Mouse (Mus musculus) G1E (cell line): ENCODE data around the gene Trappc6b. TPM values are rescaled to one million over a fixed set of nuclear protein-coding genes. Genes with fewer than 3 reads are reported as not detected.

Experiments
- ATAC-seq: 2 replicates; pipeline ENCODE4 v1.8.0; 2016; ENCODE audit warnings: mild to moderate bottlenecking; ENCODE audit not compliant: insufficient number of reproducible peaks, poor library complexity, low FRiP score, severe bottlenecking; ENCODE audit errors: extremely low read depth
- DNase-seq: peaks from one replicate; pipeline ENCODE4 v3.0.0; 2012; ENCODE audit warnings: low spot score
- H3K27me3 ChIP-seq: 2 replicates; pipeline ENCODE4 v1.6.1; 2012; ENCODE audit warnings: mild to moderate bottlenecking, low read length, inconsistent platforms; ENCODE audit not compliant: insufficient read depth
- H3K36me3 ChIP-seq: replicated peaks from 2 replicates; pipeline ENCODE3; 2012; ENCODE audit warnings: mild to moderate bottlenecking, inconsistent platforms
- H3K4me1 ChIP-seq: 2 replicates; pipeline ENCODE4 v1.6.1; 2012; ENCODE audit warnings: low read depth, low read length, inconsistent platforms, mixed read lengths; ENCODE audit not compliant: insufficient read depth
- H3K4me3 ChIP-seq: 2 replicates; pipeline ENCODE4 v1.5.1; 2012; ENCODE audit warnings: low read depth, mild to moderate bottlenecking, inconsistent platforms, low read length, moderate library complexity, mixed read lengths
- H3K9me3 ChIP-seq: replicated peaks from 2 replicates; pipeline ENCODE4 v1.6.1; 2012; ENCODE audit warnings: inconsistent platforms
- CTCF ChIP-seq: IDR thresholded peaks from 2 replicates; pipeline ENCODE4 v1.5.1; 2012; ENCODE audit warnings: low read depth, low read length, inconsistent platforms, mixed read lengths
- GATA1 ChIP-seq: IDR thresholded peaks from 2 replicates; pipeline ENCODE4 v1.6.1; 2012; ENCODE audit warnings: borderline replicate concordance, low read length, inconsistent platforms, mixed read lengths
- GATA2 ChIP-seq: IDR thresholded peaks from 2 replicates; pipeline ENCODE4 v1.6.1; 2012; ENCODE audit warnings: low read depth, low read length, inconsistent platforms, borderline replicate concordance
- POLR2AphosphoS5 ChIP-seq: IDR thresholded peaks from 2 replicates; pipeline ENCODE4 v1.6.1; 2012; ENCODE audit warnings: low read depth, low read length, inconsistent platforms; ENCODE audit not compliant: insufficient replicate concordance
- TAL1 ChIP-seq: conservative IDR thresholded peaks from 2 replicates; pipeline ENCODE4 v1.6.1; 2012; ENCODE audit warnings: low read depth, low read length, inconsistent platforms, mixed read lengths
- polyA plus RNA-seq: library from polyadenylated mRNA; stranded (reverse); fragments of >175 nt; gene quantifications from 2 replicates; pipeline ENCODE4 v1.2.3, GENCODE M21; 2012
- total RNA-seq, 2 experiments: library from RNA; stranded (forward) in 1 of 2; stranded (reverse) in 1 of 2; fragments of 200-1000 nt in 1 of 2; fragments of >200 nt in 1 of 2; fragmentation: Nextera tagmentation in 1 of 2; gene quantifications; 2 replicates each; pipeline ENCODE4 v1.2.3; 2014 to 2017

The Trappc6b gene
- total RNA-seq (2014; fragmentation: Nextera tagmentation), result 73.2 and 79.4 TPM in 2 replicates
- 83.6 and 101 TPM in 2 replicates for total RNA-seq (2017)
- 108 and 114 TPM in 2 replicates for polyA plus RNA-seq

DNA sequence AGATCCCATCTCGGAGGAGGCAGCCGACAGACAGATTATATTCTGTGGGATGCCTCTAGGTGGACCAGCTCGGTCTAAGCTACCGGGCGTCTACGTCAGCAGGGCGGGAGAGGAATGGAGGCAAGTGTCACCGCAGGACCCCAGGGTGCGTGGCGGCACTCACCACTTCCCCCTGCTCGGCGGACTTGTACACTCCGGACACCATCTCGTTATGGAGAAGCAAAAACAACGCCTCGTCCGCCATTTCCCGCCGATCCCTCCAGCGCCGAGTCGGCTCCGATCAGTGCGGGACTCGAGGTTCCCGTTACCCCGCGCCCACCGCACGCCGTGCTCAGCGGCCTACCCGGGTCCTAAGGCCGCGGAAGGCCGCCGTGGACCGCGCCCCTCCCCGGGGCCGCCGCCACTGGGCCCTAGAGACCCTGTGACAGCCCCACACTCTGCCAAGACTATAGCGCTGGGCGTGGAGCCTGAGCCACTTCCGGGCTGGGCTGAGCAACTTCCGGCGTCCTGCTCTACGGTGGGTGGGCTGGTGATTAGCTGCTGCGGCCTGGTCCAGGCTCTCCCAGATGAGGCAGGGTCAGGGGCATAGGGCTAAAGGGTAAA, at the start of gene Trappc6b:
TSS of gene Trappc6b (minus strand) at position 480 of the 603 bp plus-strand sequence.
- TF ChIP-seq CTCF (no peak), TAL1 (no peak), POLR2AphosphoS5 (no peak), GATA1 (no peak), GATA2 (no peak)
- DNase-seq (peak; percentile 95), ATAC-seq (peak; percentile 89)
- H3K36me3 ChIP-seq, result peaks cover 34% of the 10 kb centered on the region
- no peaks in the 10 kb centered on the region for H3K9me3 ChIP-seq
- H3K4me1 ChIP-seq, result peaks cover 51% of the 10 kb centered on the region
- H3K4me3 ChIP-seq, result peak within 1 kb of the TSS; percentile 79
- no peaks in the 10 kb centered on the region for H3K27me3 ChIP-seq

DNA sequence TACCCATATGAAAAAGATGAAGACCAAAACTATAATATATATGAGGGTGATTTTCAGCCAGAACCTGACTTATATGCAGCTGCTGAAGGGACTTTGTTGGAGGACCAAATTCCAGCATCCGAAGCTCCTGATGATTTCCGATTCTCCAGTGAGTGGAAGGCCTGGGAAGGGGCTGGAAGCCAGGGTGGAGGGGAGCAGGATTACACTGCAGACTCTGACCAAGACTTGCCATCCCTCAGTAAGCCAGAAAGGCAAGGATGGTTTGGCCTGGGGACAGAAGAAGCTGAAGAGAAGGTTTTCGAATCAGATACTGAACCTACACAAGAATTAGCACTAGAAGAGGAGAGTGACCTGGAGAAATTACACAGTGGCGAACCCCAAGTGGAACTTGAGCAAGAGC, 46.7 kb upstream of the Trappc6b start:
- DNase-seq (no peak), ATAC-seq (no peak)
- no peaks in the 10 kb centered on the region for H3K9me3 ChIP-seq
- TF ChIP-seq CTCF, result no peak
- no peak for TF ChIP-seq TAL1
- no peak for TF ChIP-seq GATA2
- no peak for TF ChIP-seq POLR2AphosphoS5
- no peak for TF ChIP-seq GATA1
- H3K36me3 ChIP-seq, result no peaks in the 10 kb centered on the region
- H3K27me3 ChIP-seq, result peaks cover 16% of the 10 kb centered on the region
- H3K4me1 ChIP-seq, result 0 out of 2 replicates have a peak, but pooled peaks cover 3% of the 10 kb centered on the region
- no peak overlapping the region for H3K4me3 ChIP-seq

DNA sequence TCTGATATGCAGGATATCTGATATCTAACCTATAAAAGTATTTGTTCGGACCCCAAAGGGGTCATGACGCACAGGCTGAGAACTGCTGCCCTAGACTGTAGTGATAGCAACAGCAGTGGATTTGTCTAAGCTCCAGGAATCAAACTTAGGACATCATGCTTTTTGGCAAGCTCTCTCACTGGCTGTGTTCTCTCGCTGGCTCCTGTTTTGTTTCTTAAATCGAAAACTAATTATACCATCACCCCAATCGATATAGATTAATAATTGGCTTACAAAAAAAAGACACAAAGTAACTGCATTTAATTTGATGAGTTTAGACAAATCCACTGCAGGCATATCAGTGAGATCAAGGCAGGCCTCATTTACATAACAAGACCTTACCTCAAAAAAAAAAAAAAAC, 45.2 kb upstream of the Trappc6b start:
- DNase-seq (no peak), ATAC-seq (no peak)
- 0 out of 2 replicates have a peak, but pooled peaks cover 3% of the 10 kb centered on the region for H3K4me1 ChIP-seq
- H3K36me3 ChIP-seq, result no peaks in the 10 kb centered on the region
- H3K27me3 ChIP-seq, result peaks cover 16% of the 10 kb centered on the region
- H3K4me3 ChIP-seq, result no peak overlapping the region
- no peaks in the 10 kb centered on the region for H3K9me3 ChIP-seq
- TF ChIP-seq TAL1 (no peak), CTCF (no peak), POLR2AphosphoS5 (no peak), GATA1 (no peak), GATA2 (no peak)

DNA sequence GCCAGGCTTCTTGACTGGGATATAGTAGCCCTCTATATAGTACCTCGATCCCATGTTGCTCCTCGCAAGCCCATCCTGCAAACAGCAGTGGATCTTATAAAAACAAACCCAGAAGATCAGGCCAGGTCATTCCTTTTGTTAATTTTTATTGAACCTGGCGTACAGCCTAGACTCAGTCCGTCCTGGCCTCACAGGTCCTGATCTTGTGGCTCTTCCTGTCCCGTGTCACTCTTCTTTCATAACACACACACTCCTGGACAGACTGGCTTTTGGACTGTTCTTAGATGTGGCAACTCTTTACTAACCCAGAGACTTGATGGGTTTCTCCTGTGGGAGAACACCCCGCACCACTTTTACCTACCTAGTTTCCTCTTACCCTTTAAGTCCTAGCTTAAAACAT, 44.6 kb upstream of the Trappc6b start:
- no peak for DNase-seq
- peaks cover 12% of the 10 kb centered on the region for H3K27me3 ChIP-seq
- H3K4me1 ChIP-seq, result 0 out of 2 replicates have a peak, but pooled peaks cover 3% of the 10 kb centered on the region
- H3K36me3 ChIP-seq, result no peaks in the 10 kb centered on the region
- no peaks in the 10 kb centered on the region for H3K9me3 ChIP-seq
- ATAC-seq, result no peak
- TF ChIP-seq GATA2 (no peak), CTCF (no peak), TAL1 (no peak), GATA1 (no peak), POLR2AphosphoS5 (no peak)
- no peak overlapping the region for H3K4me3 ChIP-seq

DNA sequence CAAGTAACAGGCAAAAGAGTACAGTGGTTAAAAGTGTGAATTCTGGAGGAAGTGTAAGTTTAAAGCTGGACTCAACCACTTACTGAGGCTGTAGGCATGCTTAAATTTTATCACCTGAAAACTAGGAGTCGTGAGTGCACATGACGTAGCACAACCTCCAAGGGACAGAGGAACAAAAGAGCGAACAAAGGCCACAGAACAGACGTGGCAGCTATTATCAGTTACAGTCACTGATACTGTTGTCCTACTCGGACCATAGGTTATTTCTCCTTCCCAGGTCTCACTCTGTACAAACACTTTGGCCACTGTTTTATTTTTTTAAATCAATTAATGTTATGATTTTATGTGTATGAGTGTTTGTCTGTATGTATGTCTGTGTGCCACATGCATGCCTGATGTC, 43.5 kb upstream of the Trappc6b start:
- Histone ChIP-seq H3K27me3 (peaks cover 12% of the 10 kb centered on the region), H3K9me3 (no peaks in the 10 kb centered on the region), H3K36me3 (no peaks in the 10 kb centered on the region), H3K4me1 (0 out of 2 replicates have a peak, but pooled peaks cover 3% of the 10 kb centered on the region), H3K4me3 (no peak overlapping the region)
- ATAC-seq (no peak), DNase-seq (no peak)
- TF ChIP-seq GATA1 (no peak), POLR2AphosphoS5 (no peak), GATA2 (no peak), CTCF (no peak), TAL1 (no peak)

DNA sequence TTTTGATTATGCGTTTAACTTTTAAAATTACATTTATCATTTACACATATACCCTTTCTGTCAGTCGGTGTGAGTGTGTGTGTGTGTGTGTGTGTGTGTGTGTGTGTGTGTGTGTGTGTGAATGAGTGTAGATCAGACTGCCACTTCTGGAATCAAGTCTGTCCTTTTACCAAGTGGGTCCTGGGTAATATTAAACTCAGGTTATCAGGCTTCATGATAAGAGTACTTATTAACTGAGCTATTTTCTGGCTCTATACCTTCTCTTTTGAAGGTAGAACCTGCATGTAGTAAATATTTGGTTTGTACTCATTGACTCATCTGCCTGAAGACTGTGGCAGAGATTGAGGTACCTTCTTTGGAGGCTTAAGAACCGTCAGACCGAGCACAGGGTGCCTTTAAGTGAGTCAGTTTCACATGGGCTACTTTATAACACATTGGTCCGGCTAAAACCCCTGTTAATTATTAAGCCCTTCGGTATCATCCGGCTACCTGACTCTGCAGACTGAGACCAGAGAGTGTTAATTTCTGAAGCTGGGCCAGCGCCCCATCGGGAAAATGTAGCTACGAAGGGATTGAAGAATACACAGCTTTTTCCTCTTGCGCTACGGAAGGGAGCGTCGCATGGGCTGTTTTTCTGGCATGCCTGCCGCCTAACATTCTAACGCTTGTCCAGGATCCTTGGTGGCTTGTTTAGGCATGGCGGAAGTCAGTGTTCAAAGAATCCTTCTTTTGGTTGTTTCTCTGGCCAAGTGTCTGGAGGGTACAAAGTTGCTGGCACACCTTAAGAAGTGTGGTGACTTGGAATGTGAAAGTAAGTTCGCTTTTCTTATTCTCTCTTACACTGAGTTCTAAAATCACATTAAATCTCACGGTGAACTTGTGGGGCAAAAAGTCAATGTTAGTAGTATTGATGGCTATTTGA, 34.1 kb upstream of the Trappc6b start, which contains the start of gene Mia2:
TSS of gene Mia2 (plus strand) at position 696 of the 922 bp plus-strand sequence.
- H3K27me3 ChIP-seq, result peaks cover 4% of the 10 kb centered on the region; the same call in 1 of the 2 replicates
- DNase-seq, result no peak
- no peak for ATAC-seq
- no peaks in the 10 kb centered on the region for H3K9me3 ChIP-seq
- H3K4me1 ChIP-seq, result no peaks in the 10 kb centered on the region
- no peaks in the 10 kb centered on the region for H3K36me3 ChIP-seq
- TF ChIP-seq TAL1 (no peak), POLR2AphosphoS5 (no peak), GATA2 (no peak), GATA1 (no peak), CTCF (no peak)
- no peak within 1 kb of the TSS for H3K4me3 ChIP-seq
